Mouse (Mus musculus) midbrain, embryonic 11.5 days (tissue): ENCODE data around the gene Smad3. TPM values are rescaled to one million over a fixed set of nuclear protein-coding genes. Genes with fewer than 3 reads are reported as not detected.

Experiments used
- ATAC-seq: fragments of 200-750 bp; cut with Nextera tagmentation; 2 replicates; pipeline ENCODE4 v1.8.0; 2017; ENCODE audit warnings: moderate TSS enrichment, moderate library complexity; ENCODE audit not compliant: low FRiP score
- DNase-seq: peaks from one replicate; pipeline ENCODE4 v3.0.0; 2015; ENCODE audit warnings: low spot score; ENCODE audit errors: missing footprints
- H3K27ac ChIP-seq: fragments of 300-500 bp; sonication (generic); 2 replicates; pipeline ENCODE4 v1.5.1; 2014; ENCODE audit warnings: low read depth, low read length
- H3K27me3 ChIP-seq: fragments of 300-500 bp; sonication (generic); 2 replicates; pipeline ENCODE4 v1.6.1; 2014; ENCODE audit warnings: mild to moderate bottlenecking, low read length, moderate library complexity, mixed read lengths; ENCODE audit not compliant: control insufficient read depth, insufficient read depth
- H3K36me3 ChIP-seq: fragments of 300-500 bp; sonication (generic); 2 replicates; pipeline ENCODE4 v1.6.1; 2014; ENCODE audit warnings: mild to moderate bottlenecking, low read length, moderate library complexity, mixed read lengths; ENCODE audit not compliant: control insufficient read depth, insufficient read depth
- H3K4me1 ChIP-seq: fragments of 300-500 bp; sonication (generic); 2 replicates; pipeline ENCODE4 v1.6.1; 2014; ENCODE audit warnings: low read length; ENCODE audit not compliant: control insufficient read depth, insufficient read depth
- H3K4me2 ChIP-seq: fragments of 300-500 bp; sonication (generic); 2 replicates; pipeline ENCODE4 v1.6.1; 2014; ENCODE audit warnings: mild to moderate bottlenecking, moderate library complexity
- H3K4me3 ChIP-seq: fragments of 300-500 bp; sonication (generic); 2 replicates; pipeline ENCODE4 v1.5.1; 2014; ENCODE audit warnings: low read depth, low read length
- H3K9ac ChIP-seq: fragments of 300-500 bp; sonication (generic); 2 replicates; pipeline ENCODE4 v1.6.1; 2014; ENCODE audit warnings: low read length
- H3K9me3 ChIP-seq: fragments of 300-500 bp; sonication (generic); 2 replicates; pipeline ENCODE4 v1.6.1; 2016; ENCODE audit warnings: low read length; ENCODE audit not compliant: control insufficient read depth
- WGBS: fragments of 180-500 bp; shearing (Covaris S2); extraction: QIAGEN DNeasy Blood & Tissue Kit; methylation state at CpG from one replicate; pipeline ENCODE4 v1.1.7; 2014; 5-methylcytosine and 5-hydroxymethylcytosine counted together
- polyA plus RNA-seq: library from polyadenylated mRNA; unstranded; fragments of >200 nt; fragmentation: Nextera tagmentation; extraction: Ambion mirVana; gene quantifications from 2 replicates; pipeline ENCODE4 v1.2.1, GENCODE M21; 2014

Smad3 gene
- polyA plus RNA-seq, 1 experiment from 2014 or later = 16.5 TPM

GRCm38 (mm10) chr9:63703236-63703785 lies 54.5 kb downstream of the Smad3 start:
- no peak overlapping the region for H3K4me2 ChIP-seq
- H3K9me3 ChIP-seq = no peaks in the 10 kb centered on the region
- no peak overlapping the region for H3K27ac ChIP-seq
- H3K4me1 ChIP-seq = peaks cover 7% of the 10 kb centered on the region; the same call in 1 of the 2 replicates
- DNase-seq (no peak), ATAC-seq (no peak)
- H3K9ac ChIP-seq = no peak overlapping the region
- WGBS = 91% methylated on average over 7 of the region's 7 CpGs
- no peaks in the 10 kb centered on the region for H3K27me3 ChIP-seq
- H3K36me3 ChIP-seq = no peaks in the 10 kb centered on the region
- H3K4me3 ChIP-seq = no peak overlapping the region

- Histone ChIP-seq H3K4me2 (no peak overlapping the region), H3K27me3 (no peaks in the 10 kb centered on the region), H3K9ac (no peak overlapping the region), H3K36me3 (no peaks in the 10 kb centered on the region), H3K4me3 (no peak overlapping the region), H3K4me1 (peaks cover 14% of the 10 kb centered on the region), H3K27ac (no peak overlapping the region), H3K9me3 (no peaks in the 10 kb centered on the region)
- WGBS = 61% methylated on average over 16 of the region's 16 CpGs
- DNase-seq (no peak), ATAC-seq (no peak)
Observed at GRCm38 (mm10) chr9:63702502-63703013, 55.2 kb downstream of the Smad3 start.

GRCm38 (mm10) chr9:63701957-63702309 lies 55.9 kb downstream of the Smad3 start:
- H3K9me3 ChIP-seq = no peaks in the 10 kb centered on the region
- H3K36me3 ChIP-seq = no peaks in the 10 kb centered on the region
- WGBS = 90% methylated on average over 4 of the region's 4 CpGs
- DNase-seq (no peak), ATAC-seq (no peak)
- no peak overlapping the region for H3K4me2 ChIP-seq
- H3K27ac ChIP-seq = no peak overlapping the region
- no peaks in the 10 kb centered on the region for H3K27me3 ChIP-seq
- H3K4me1 ChIP-seq = peaks cover 18% of the 10 kb centered on the region
- H3K9ac ChIP-seq = no peak overlapping the region
- no peak overlapping the region for H3K4me3 ChIP-seq

- ATAC-seq = no peak
- Histone ChIP-seq H3K27ac (no peak overlapping the region), H3K4me2 (no peak overlapping the region), H3K4me1 (peaks cover 23% of the 10 kb centered on the region), H3K27me3 (no peaks in the 10 kb centered on the region), H3K9me3 (no peaks in the 10 kb centered on the region), H3K9ac (no peak overlapping the region), H3K4me3 (no peak overlapping the region), H3K36me3 (no peaks in the 10 kb centered on the region)
- 86% methylated on average over 10 of the region's 10 CpGs for WGBS
- peak; percentile 85 for DNase-seq
Observed at GRCm38 (mm10) chr9:63701258-63701956, 56.4 kb downstream of the Smad3 start.

GRCm38 (mm10) chr9:63699145-63699544 lies 58.6 kb downstream of the Smad3 start:
- peaks cover 22% of the 10 kb centered on the region for H3K4me1 ChIP-seq
- no peak overlapping the region for H3K9ac ChIP-seq
- no peak overlapping the region for H3K4me3 ChIP-seq
- DNase-seq = no peak
- 86% methylated on average over 4 of the region's 4 CpGs for WGBS
- H3K9me3 ChIP-seq = no peaks in the 10 kb centered on the region
- H3K36me3 ChIP-seq = no peaks in the 10 kb centered on the region
- no peak overlapping the region for H3K4me2 ChIP-seq
- H3K27me3 ChIP-seq = no peaks in the 10 kb centered on the region
- ATAC-seq = no peak
- no peak overlapping the region for H3K27ac ChIP-seq

GRCm38 (mm10) chr9:63698320-63699045 lies 59.3 kb downstream of the Smad3 start:
- H3K9me3 ChIP-seq = no peaks in the 10 kb centered on the region
- 68% methylated on average over 6 of the region's 7 CpGs for WGBS
- no peaks in the 10 kb centered on the region for H3K36me3 ChIP-seq
- H3K4me3 ChIP-seq = no peak overlapping the region
- ATAC-seq = no peak
- no peaks in the 10 kb centered on the region for H3K27me3 ChIP-seq
- H3K27ac ChIP-seq = no peak overlapping the region
- no peak overlapping the region for H3K9ac ChIP-seq
- H3K4me1 ChIP-seq = peaks cover 22% of the 10 kb centered on the region
- DNase-seq = no peak
- no peak overlapping the region for H3K4me2 ChIP-seq

- Histone ChIP-seq H3K27ac (no peak overlapping the region), H3K27me3 (no peaks in the 10 kb centered on the region), H3K9ac (no peak overlapping the region), H3K4me3 (no peak overlapping the region), H3K9me3 (no peaks in the 10 kb centered on the region), H3K4me1 (peaks cover 22% of the 10 kb centered on the region), H3K36me3 (no peaks in the 10 kb centered on the region), H3K4me2 (no peak overlapping the region)
- ATAC-seq = no peak
- WGBS = 42% methylated on average over 5 of the region's 5 CpGs
- no peak for DNase-seq
Observed at GRCm38 (mm10) chr9:63697606-63698005, 60.2 kb downstream of the Smad3 start.

- no peaks in the 10 kb centered on the region for H3K36me3 ChIP-seq
- WGBS = 22% methylated on average over 10 of the region's 10 CpGs
- H3K27ac ChIP-seq = no peak overlapping the region
- H3K4me3 ChIP-seq = no peak overlapping the region
- no peak overlapping the region for H3K9ac ChIP-seq
- H3K27me3 ChIP-seq = no peaks in the 10 kb centered on the region
- H3K4me1 ChIP-seq = peaks cover 22% of the 10 kb centered on the region
- H3K9me3 ChIP-seq = no peaks in the 10 kb centered on the region
- H3K4me2 ChIP-seq = no peak overlapping the region
- ATAC-seq = no peak
- DNase-seq = no peak
Observed at GRCm38 (mm10) chr9:63696463-63697105, 61.2 kb downstream of the Smad3 start.

GRCm38 (mm10) chr9:63691960-63692359 lies 65.8 kb downstream of the Smad3 start:
- no peak for ATAC-seq
- peaks cover 2% of the 10 kb centered on the region; the same call in 1 of the 2 replicates for H3K36me3 ChIP-seq
- 79% methylated on average over 2 of the region's 2 CpGs for WGBS
- no peaks in the 10 kb centered on the region for H3K27me3 ChIP-seq
- no peak for DNase-seq
- no peak overlapping the region for H3K9ac ChIP-seq
- H3K4me1 ChIP-seq = peaks cover 7% of the 10 kb centered on the region
- H3K4me2 ChIP-seq = no peak overlapping the region
- H3K4me3 ChIP-seq = no peak overlapping the region
- no peaks in the 10 kb centered on the region for H3K9me3 ChIP-seq
- H3K27ac ChIP-seq = no peak overlapping the region
